Mouse (Mus musculus) retina, postnatal 7 days (tissue): Measurements from ENCODE around the gene Etnk2.
A peak's percentile ranks its signal among the peaks of the same experiment; 100 is the strongest.
"Not testable (repeated sequence)": the region's sequence is repeated elsewhere in the genome, so short reads cannot be mapped to it uniquely, and the experiment has no call there.

Experiments
- DNase-seq: peaks from one replicate; pipeline ENCODE4 v3.0.0-alpha.2; 2012; ENCODE audit warnings: low read depth, low spot score

Gene Etnk2

GRCm38 (mm10) chr1:133363276-133364021 is at the start of gene Etnk2:
Gene Etnk2, plus strand, starts transcription at chr1:133363572.
- peak; percentile 57 for DNase-seq

GRCm38 (mm10) chr1:133314364-133314763 is 49.0 kb upstream of the Etnk2 start:
- peak; percentile 37 for DNase-seq

- DNase-seq: no peak
Measured at GRCm38 (mm10) chr1:133315775-133316174, 47.6 kb upstream of the Etnk2 start.

- DNase-seq: no peak
Measured at GRCm38 (mm10) chr1:133316577-133316976, 46.8 kb upstream of the Etnk2 start.

- DNase-seq: no peak
Measured at GRCm38 (mm10) chr1:133317149-133317548, 46.2 kb upstream of the Etnk2 start.

- no peak for DNase-seq
Measured at GRCm38 (mm10) chr1:133321267-133321925, 42.0 kb upstream of the Etnk2 start, which contains the start of gene Kiss1. Gene Kiss1, plus strand, starts transcription at chr1:133321875.

- DNase-seq: no peak
Measured at GRCm38 (mm10) chr1:133323333-133323732, 40.0 kb upstream of the Etnk2 start.

- no peak for DNase-seq
Measured at GRCm38 (mm10) chr1:133325951-133326350, 37.4 kb upstream of the Etnk2 start.

GRCm38 (mm10) chr1:133327094-133327493 is 36.3 kb upstream of the Etnk2 start:
- DNase-seq: no peak

- DNase-seq: no peak
Measured at GRCm38 (mm10) chr1:133328299-133328795, 35.0 kb upstream of the Etnk2 start.

GRCm38 (mm10) chr1:133328896-133329637 is 34.3 kb upstream of the Etnk2 start:
- DNase-seq: no peak

- no peak for DNase-seq
Measured at GRCm38 (mm10) chr1:133329638-133329964, 33.8 kb upstream of the Etnk2 start.

- DNase-seq: no peak
Measured at GRCm38 (mm10) chr1:133331142-133331541, 32.2 kb upstream of the Etnk2 start.

- DNase-seq: no peak
Measured at GRCm38 (mm10) chr1:133332656-133333430, 30.5 kb upstream of the Etnk2 start.

- DNase-seq: no peak
Measured at GRCm38 (mm10) chr1:133333937-133334336, 29.4 kb upstream of the Etnk2 start.

GRCm38 (mm10) chr1:133340403-133340802 is 23.0 kb upstream of the Etnk2 start:
- DNase-seq: not testable (repeated sequence)

- DNase-seq: no peak
Measured at GRCm38 (mm10) chr1:133344357-133344756, 19.0 kb upstream of the Etnk2 start.

GRCm38 (mm10) chr1:133346531-133346930 is 16.8 kb upstream of the Etnk2 start:
- DNase-seq: no peak

- no peak for DNase-seq
Measured at GRCm38 (mm10) chr1:133347226-133347625, 16.1 kb upstream of the Etnk2 start.

- DNase-seq: no peak
Measured at GRCm38 (mm10) chr1:133347693-133348520, 15.5 kb upstream of the Etnk2 start.

GRCm38 (mm10) chr1:133350210-133350609 is 13.2 kb upstream of the Etnk2 start, which contains the start of gene Ren1:
Gene Ren1, plus strand, starts transcription at chr1:133350510.
- DNase-seq: no peak
